Mouse (Mus musculus) C3H10T1/2 (cell line): ENCODE measurements around the gene Mark2. TPM values are rescaled to one million over a fixed set of nuclear protein-coding genes. Genes with fewer than 3 reads are reported as not detected.

Experiments
- polyA plus RNA-seq, 2 experiments: library from polyadenylated mRNA; unstranded; fragments of >200 nt; fragmentation: generic; extraction: Trizol; gene quantifications; one replicate each; pipeline ENCODE4 v1.2.1; 2012; ENCODE audit warnings: missing spikeins in 2 of 2

Gene Mark2
- 10 to 100 TPM; 15.9 to 38.9 TPM for polyA plus RNA-seq

GRCm38 (mm10) chr19:7341512-7342397 lies at the start of gene Mark2:
Gene Mark2, minus strand, starts transcription at chr19:7341860.

GRCm38 (mm10) chr19:7382903-7383865 lies 41.5 kb upstream of the Mark2 start, which contains the start of gene Spindoc:
Gene Spindoc, minus strand, starts transcription at chr19:7382994.

GRCm38 (mm10) chr19:7267091-7267741 lies 74.4 kb downstream of the Mark2 start, which contains the start of gene Rcor2:
Gene Rcor2, plus strand, starts transcription at chr19:7267325.

GRCm38 (mm10) chr19:7240782-7241690 lies 100.6 kb downstream of the Mark2 start, which contains the start of gene Naa40:
Gene Naa40, minus strand, starts transcription at chr19:7241183.

Other genes starting within 250 kb of the Mark2 start
- 1 to 10 TPM in 1 of 2 experiments, under 1 TPM in 1; 0.02 to 1.1 TPM for gene Flrt1, start 236.1 kb downstream of the Mark2 start, polyA plus RNA-seq
- 100 to 1,000 TPM; 165 TPM for gene Otub1, start 135.5 kb downstream of the Mark2 start, polyA plus RNA-seq
- gene Cox8a, start 124.2 kb downstream of the Mark2 start, polyA plus RNA-seq, result 1,000 to 10,000 TPM; 1,138 to 1,402 TPM
- 10 to 100 TPM in 1 of 2 experiments, 1 to 10 TPM in 1; 3.9 to 12.4 TPM for gene Naa40, start 100.7 kb downstream of the Mark2 start, polyA plus RNA-seq
- 10 to 100 TPM; 10.0 to 19.3 TPM for gene Rcor2, start 74.5 kb downstream of the Mark2 start, polyA plus RNA-seq
- gene Spindoc, start 41.1 kb upstream of the Mark2 start, polyA plus RNA-seq, result 10 to 100 TPM; 16.9 to 20.6 TPM
- gene 2700081O15Rik, start 75.8 kb upstream of the Mark2 start, polyA plus RNA-seq, result 10 to 100 TPM in 1 of 2 experiments, 1 to 10 TPM in 1; 4.4 to 38.3 TPM
- 10 to 100 TPM; 31.3 to 87.5 TPM for gene Rtn3, start 141.4 kb upstream of the Mark2 start, polyA plus RNA-seq
- 10 to 100 TPM in 1 of 2 experiments, 1 to 10 TPM in 1; 2.1 to 18.7 TPM for gene Atl3, start 152.2 kb upstream of the Mark2 start, polyA plus RNA-seq
- 10 to 100 TPM; 13.2 to 19.5 TPM for gene Pla2g16, start 215.6 kb upstream of the Mark2 start, polyA plus RNA-seq